Mouse (Mus musculus) liver, embryonic 16.5 days (tissue): Measurements from ENCODE around the gene Atg9b. TPM values are rescaled to one million over a fixed set of nuclear protein-coding genes. Genes with fewer than 3 reads are reported as not detected.

ENCODE experiments used
- ATAC-seq: fragments of 200-750 bp; cut with Nextera tagmentation; 2 replicates; pipeline ENCODE4 v1.8.0; 2017; ENCODE audit warnings: low read depth, mild to moderate bottlenecking, moderate number of reproducible peaks, moderate library complexity
- H3K27ac ChIP-seq: fragments of 300-500 bp; sonication (generic); 2 replicates; pipeline ENCODE4 v1.5.1; 2014; ENCODE audit warnings: mild to moderate bottlenecking, low read length
- H3K27me3 ChIP-seq: fragments of 300-500 bp; sonication (generic); 2 replicates; pipeline ENCODE4 v1.6.1; 2014; ENCODE audit warnings: low read depth, low read length, mixed read lengths; ENCODE audit not compliant: control insufficient read depth, insufficient read depth
- H3K36me3 ChIP-seq: fragments of 300-500 bp; sonication (generic); 2 replicates; pipeline ENCODE4 v1.6.1; 2014; ENCODE audit warnings: mild to moderate bottlenecking; ENCODE audit not compliant: control insufficient read depth, insufficient read depth
- H3K4me1 ChIP-seq: fragments of 300-500 bp; sonication (generic); 2 replicates; pipeline ENCODE4 v1.6.1; 2014; ENCODE audit warnings: low read depth, low read length, mixed read lengths; ENCODE audit not compliant: control insufficient read depth
- H3K4me2 ChIP-seq: fragments of 300-500 bp; sonication (generic); 2 replicates; pipeline ENCODE4 v1.6.1; 2014; ENCODE audit warnings: low read depth, low read length, mixed read lengths
- H3K4me3 ChIP-seq: fragments of 300-500 bp; sonication (generic); 2 replicates; pipeline ENCODE4 v1.5.1; 2014; ENCODE audit warnings: low read depth, mild to moderate bottlenecking, low read length
- H3K9ac ChIP-seq: fragments of 300-500 bp; sonication (generic); 2 replicates; pipeline ENCODE4 v1.6.1; 2014; ENCODE audit warnings: low read depth, low read length
- H3K9me3 ChIP-seq: fragments of 300-500 bp; sonication (generic); replicated peaks from 2 replicates; pipeline ENCODE4 v1.6.1; 2016; ENCODE audit warnings: low read length; ENCODE audit not compliant: control insufficient read depth
- WGBS: fragments of 180-500 bp; shearing (Covaris S2); extraction: QIAGEN DNeasy Blood & Tissue Kit; methylation state at CpG from one replicate; pipeline ENCODE4 v1.1.7; 2014; ENCODE audit not compliant: insufficient replicate concordance; 5-methylcytosine and 5-hydroxymethylcytosine counted together
- polyA plus RNA-seq: library from polyadenylated mRNA; unstranded; fragments of >200 nt; fragmentation: Nextera tagmentation; extraction: Ambion mirVana; gene quantifications from 2 replicates; pipeline ENCODE4 v1.2.1, GENCODE M21; 2015

Gene Atg9b
- polyA plus RNA-seq, 1 experiment from 2014 or later, result 2.9 TPM

GRCm38 (mm10) chr5:24351278-24351677 is 40.7 kb downstream of the Atg9b start, which contains the start of gene Kcnh2:
TSS of gene Kcnh2 (minus strand) at chr5:24351604.
- Histone ChIP-seq H3K9ac (peak within 1 kb of the TSS; percentile 41; the same call in 1 of the 2 replicates), H3K27ac (no peak within 1 kb of the TSS), H3K36me3 (no peaks in the 10 kb centered on the region), H3K4me3 (peak within 1 kb of the TSS; percentile 59), H3K9me3 (no peaks in the 10 kb centered on the region), H3K4me2 (peak within 1 kb of the TSS; percentile 81), H3K27me3 (peaks cover 68% of the 10 kb centered on the region), H3K4me1 (peaks cover 21% of the 10 kb centered on the region)
- no peak for ATAC-seq
- 0% methylated on average over 30 of the region's 53 CpGs for WGBS

GRCm38 (mm10) chr5:24350531-24351250 is 41.3 kb downstream of the Atg9b start:
- Histone ChIP-seq H3K9me3 (no peaks in the 10 kb centered on the region), H3K27me3 (peaks cover 68% of the 10 kb centered on the region), H3K4me3 (peak overlapping the region; percentile 59), H3K27ac (no peak overlapping the region), H3K36me3 (no peaks in the 10 kb centered on the region), H3K9ac (no peak overlapping the region; the same call in 1 of the 2 replicates), H3K4me1 (peaks cover 21% of the 10 kb centered on the region), H3K4me2 (peak overlapping the region; percentile 81)
- WGBS, result 43% methylated on average over 14 of the region's 15 CpGs
- no peak for ATAC-seq

- H3K9me3 ChIP-seq, result no peaks in the 10 kb centered on the region
- peaks cover 22% of the 10 kb centered on the region for H3K4me1 ChIP-seq
- no peak overlapping the region for H3K4me3 ChIP-seq
- H3K4me2 ChIP-seq, result no peak overlapping the region
- ATAC-seq, result no peak
- no peak overlapping the region for H3K9ac ChIP-seq
- H3K36me3 ChIP-seq, result no peaks in the 10 kb centered on the region
- 61% methylated on average over 3 of the region's 3 CpGs for WGBS
- H3K27me3 ChIP-seq, result peaks cover 68% of the 10 kb centered on the region
- no peak overlapping the region for H3K27ac ChIP-seq
Measured at GRCm38 (mm10) chr5:24350073-24350472, 41.9 kb downstream of the Atg9b start.

- peak overlapping the region; percentile 65 for H3K4me2 ChIP-seq
- ATAC-seq, result no peak
- no peaks in the 10 kb centered on the region for H3K9me3 ChIP-seq
- no peaks in the 10 kb centered on the region for H3K36me3 ChIP-seq
- 1% methylated on average over 30 of the region's 30 CpGs for whole genome bisulfite sequencing
- H3K27ac ChIP-seq, result no peak overlapping the region
- H3K27me3 ChIP-seq, result peaks cover 58% of the 10 kb centered on the region
- no peak overlapping the region for H3K9ac ChIP-seq
- H3K4me3 ChIP-seq, result peak overlapping the region; percentile 45
- H3K4me1 ChIP-seq, result peaks cover 38% of the 10 kb centered on the region
Measured at GRCm38 (mm10) chr5:24348546-24348945, 43.4 kb downstream of the Atg9b start.

GRCm38 (mm10) chr5:24348128-24348527 is 43.8 kb downstream of the Atg9b start:
- Histone ChIP-seq H3K9me3 (no peaks in the 10 kb centered on the region), H3K27me3 (peaks cover 53% of the 10 kb centered on the region), H3K4me2 (peak overlapping the region; percentile 65), H3K27ac (no peak overlapping the region), H3K4me3 (peak overlapping the region; percentile 45), H3K9ac (no peak overlapping the region), H3K4me1 (peaks cover 42% of the 10 kb centered on the region), H3K36me3 (no peaks in the 10 kb centered on the region)
- peak; percentile 66 for ATAC-seq
- WGBS, result under 1% methylated on average over 41 of the region's 41 CpGs

GRCm38 (mm10) chr5:24347186-24347875 is 44.6 kb downstream of the Atg9b start:
- H3K4me2 ChIP-seq, result no peak overlapping the region
- H3K4me3 ChIP-seq, result no peak overlapping the region
- peaks cover 47% of the 10 kb centered on the region for H3K4me1 ChIP-seq
- peaks cover 45% of the 10 kb centered on the region for H3K27me3 ChIP-seq
- H3K9ac ChIP-seq, result no peak overlapping the region
- no peaks in the 10 kb centered on the region for H3K9me3 ChIP-seq
- no peaks in the 10 kb centered on the region for H3K36me3 ChIP-seq
- no peak for ATAC-seq
- WGBS, result 58% methylated on average over 7 of the region's 7 CpGs
- H3K27ac ChIP-seq, result no peak overlapping the region

GRCm38 (mm10) chr5:24346313-24346712 is 45.6 kb downstream of the Atg9b start:
- Histone ChIP-seq H3K4me2 (no peak overlapping the region), H3K9me3 (no peaks in the 10 kb centered on the region), H3K27me3 (peaks cover 35% of the 10 kb centered on the region), H3K9ac (no peak overlapping the region), H3K4me3 (no peak overlapping the region), H3K27ac (no peak overlapping the region), H3K36me3 (no peaks in the 10 kb centered on the region), H3K4me1 (peaks cover 41% of the 10 kb centered on the region)
- 27% methylated on average over 7 of the region's 7 CpGs for WGBS
- ATAC-seq, result peak; percentile 45

GRCm38 (mm10) chr5:24344477-24345051 is 47.4 kb downstream of the Atg9b start:
- Histone ChIP-seq H3K9ac (no peak overlapping the region), H3K9me3 (no peaks in the 10 kb centered on the region), H3K4me1 (peaks cover 39% of the 10 kb centered on the region), H3K27ac (no peak overlapping the region), H3K4me2 (no peak overlapping the region), H3K4me3 (no peak overlapping the region), H3K27me3 (peaks cover 18% of the 10 kb centered on the region), H3K36me3 (no peaks in the 10 kb centered on the region)
- no peak for ATAC-seq
- WGBS, result 18% methylated on average over 12 of the region's 12 CpGs
